Mouse (Mus musculus): Measurements from ENCODE around the gene Ccdc183. TPM values are rescaled to one million over a fixed set of nuclear protein-coding genes. Genes with fewer than 3 reads are reported as not detected.

Gene Ccdc183
- polyA plus RNA-seq, 1 experiment from 2014 or later: 0.15 TPM

DNA sequence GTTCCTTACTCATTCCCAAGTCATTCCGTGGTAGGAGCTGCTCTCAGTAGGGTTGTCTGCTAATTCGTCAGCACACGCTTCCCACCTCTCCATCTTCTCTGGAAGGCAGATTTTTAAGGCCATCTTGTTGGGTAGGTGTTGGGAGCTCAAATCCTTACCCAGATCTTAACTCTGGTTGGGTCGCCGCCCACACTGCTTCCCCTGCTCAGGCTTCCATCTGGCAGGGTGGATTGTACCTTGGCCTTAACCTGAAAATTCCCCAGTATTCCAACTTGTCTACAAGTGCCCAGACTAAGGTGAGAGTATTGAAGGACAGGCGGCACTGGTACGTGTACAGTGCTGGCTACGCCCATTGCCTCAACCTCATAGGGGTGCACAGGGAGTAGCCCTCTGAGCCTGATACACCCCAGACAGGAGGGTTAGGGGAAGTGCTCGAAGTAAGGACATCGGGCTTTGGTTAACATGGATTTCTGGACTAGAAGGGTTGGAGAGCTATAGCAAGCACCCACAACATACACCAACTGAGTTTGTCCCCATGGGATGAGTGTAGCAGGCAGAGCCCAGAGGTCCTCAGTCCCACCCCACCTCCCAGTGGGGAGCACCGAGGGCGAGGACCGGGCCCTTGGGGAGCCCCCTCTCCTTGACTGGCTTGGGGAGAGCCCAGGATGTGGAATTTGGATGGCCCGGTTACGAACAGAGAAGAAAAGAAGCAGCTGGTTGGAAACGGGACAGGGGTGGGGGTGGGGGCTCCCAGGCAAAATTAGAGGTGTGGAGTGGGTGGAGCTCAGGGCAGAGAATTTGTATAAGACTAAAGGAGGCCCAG, 41.2 kb downstream of the Ccdc183 start:
- no peak for ATAC-seq (ENCODE audit: low read depth)

GRCm38 (mm10) chr2:25575432-25576027, 41.9 kb downstream of the Ccdc183 start:
- peak overlapping the region; percentile 58 for H3K4me3 ChIP-seq (ENCODE audit: low read length)
- H3K9ac ChIP-seq (ENCODE audit: low read length): peak overlapping the region; percentile 69
- peak overlapping the region; percentile 91 for H3K4me2 ChIP-seq (ENCODE audit: low read depth, low read length)
- peaks cover 48% of the 10 kb centered on the region for H3K27me3 ChIP-seq (ENCODE audit: control insufficient read depth, insufficient read depth, low read depth, low read length)
- H3K27ac ChIP-seq (ENCODE audit: low read length): peak overlapping the region; percentile 92
- 0 out of 2 replicates have a peak, but pooled peaks cover 2% of the 10 kb centered on the region for H3K36me3 ChIP-seq (ENCODE audit: control insufficient read depth, insufficient read depth, low read length)
- H3K4me1 ChIP-seq (replicated peaks; ENCODE audit: control insufficient read depth, insufficient read depth, low read length): peaks cover 43% of the 10 kb centered on the region
- WGBS: 5% methylated on average over 21 of the region's 21 CpGs
- peak; percentile 11; the same call in 1 of the 2 replicates for ATAC-seq (ENCODE audit: low read depth)
- no peaks in the 10 kb centered on the region for H3K9me3 ChIP-seq (ENCODE audit: control insufficient read depth, low read length)

More for the DNA sequence above, 41.2 kb downstream of the Ccdc183 start:
- no peak overlapping the region for H3K4me3 ChIP-seq (ENCODE audit: low read length)
- H3K27ac ChIP-seq (ENCODE audit: low read length): no peak overlapping the region
- no peaks in the 10 kb centered on the region for H3K9me3 ChIP-seq (ENCODE audit: control insufficient read depth, low read length)
- H3K4me1 ChIP-seq (replicated peaks; ENCODE audit: control insufficient read depth, insufficient read depth, low read length): peaks cover 46% of the 10 kb centered on the region
- whole genome bisulfite sequencing: 73% methylated on average over 16 of the region's 16 CpGs
- peaks cover 55% of the 10 kb centered on the region for H3K27me3 ChIP-seq (ENCODE audit: control insufficient read depth, insufficient read depth, low read depth, low read length)
- H3K9ac ChIP-seq (ENCODE audit: low read length): peak overlapping the region; percentile 69
- H3K4me2 ChIP-seq (ENCODE audit: low read depth, low read length): peak overlapping the region; percentile 91
- H3K36me3 ChIP-seq (ENCODE audit: control insufficient read depth, insufficient read depth, low read length): 0 out of 2 replicates have a peak, but pooled peaks cover 2% of the 10 kb centered on the region

DNA sequence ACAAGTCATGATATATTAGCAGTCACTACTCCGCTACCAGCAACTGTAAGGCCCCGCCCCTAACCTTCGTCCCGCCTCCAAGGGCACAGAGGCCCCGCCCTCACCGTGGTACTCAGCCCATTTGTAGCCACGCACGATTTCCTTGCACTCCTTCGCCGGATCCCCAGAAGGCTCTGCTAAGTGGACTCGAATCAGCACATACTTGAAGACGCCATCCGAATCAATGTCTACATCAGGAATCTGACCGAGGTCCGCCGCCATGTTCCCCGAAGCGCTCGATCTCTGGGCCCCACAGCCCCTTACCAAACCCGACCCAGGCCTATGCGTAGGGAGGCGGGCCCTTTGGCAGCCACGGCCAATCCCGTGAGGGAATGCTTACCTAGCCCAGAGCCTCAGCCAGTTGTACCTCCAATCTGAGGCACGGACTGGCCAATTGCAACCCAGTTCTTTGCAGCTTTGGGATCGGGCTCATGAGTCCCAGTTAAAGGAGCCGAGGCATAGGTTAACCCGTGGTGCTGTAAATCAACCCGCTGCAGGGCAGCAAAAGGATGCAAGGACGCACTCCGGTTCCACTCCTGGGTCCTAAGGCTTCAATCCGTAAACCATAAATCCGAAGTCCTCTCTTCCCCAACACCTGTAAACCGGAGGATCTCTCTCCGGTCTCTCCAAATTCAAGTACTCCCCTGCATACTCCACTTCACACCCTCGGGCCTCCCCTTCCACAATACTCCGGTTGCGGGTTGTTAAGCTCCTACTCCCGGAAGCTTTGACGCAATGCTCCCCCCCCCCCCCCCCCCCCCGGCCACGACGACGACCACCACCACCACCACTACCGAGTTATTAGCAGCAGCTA, 42.7 kb downstream of the Ccdc183 start, which contains the start of the genes Mamdc4 and Phpt1:
Mamdc4 (minus strand) TSS at position 267 of the 853 bp plus-strand sequence.
Phpt1 (minus strand) TSS at position 646 of the 853 bp plus-strand sequence.
- WGBS: under 1% methylated on average over 42 of the region's 45 CpGs
- H3K4me1 ChIP-seq (replicated peaks; ENCODE audit: control insufficient read depth, insufficient read depth, low read length): peaks cover 43% of the 10 kb centered on the region
- ATAC-seq (ENCODE audit: low read depth): peak; percentile 98

GRCm38 (mm10) chr2:25574136-25574535, 43.3 kb downstream of the Ccdc183 start:
- H3K4me3 ChIP-seq (ENCODE audit: low read length): peak overlapping the region; percentile 58
- peaks cover 43% of the 10 kb centered on the region for H3K4me1 ChIP-seq (replicated peaks; ENCODE audit: control insufficient read depth, insufficient read depth, low read length)
- peak overlapping the region; percentile 92 for H3K27ac ChIP-seq (ENCODE audit: low read length)
- ATAC-seq (ENCODE audit: low read depth): no peak
- H3K9ac ChIP-seq (ENCODE audit: low read length): peak overlapping the region; percentile 71
- peaks cover 34% of the 10 kb centered on the region for H3K27me3 ChIP-seq (ENCODE audit: control insufficient read depth, insufficient read depth, low read depth, low read length)
- H3K4me2 ChIP-seq (ENCODE audit: low read depth, low read length): peak overlapping the region; percentile 91
- no peaks in the 10 kb centered on the region for H3K9me3 ChIP-seq (ENCODE audit: control insufficient read depth, low read length)
- H3K36me3 ChIP-seq (ENCODE audit: control insufficient read depth, insufficient read depth, low read length): peaks cover 2% of the 10 kb centered on the region; the same call in 1 of the 2 replicates
- WGBS: 10% methylated on average over 11 of the region's 11 CpGs

More for the DNA sequence above, 42.7 kb downstream of the Ccdc183 start, which contains the start of the genes Mamdc4 and Phpt1:
- peak within 1 kb of the TSS; percentile 58 for H3K4me3 ChIP-seq (ENCODE audit: low read length)
- H3K36me3 ChIP-seq (ENCODE audit: control insufficient read depth, insufficient read depth, low read length): peaks cover 2% of the 10 kb centered on the region; the same call in 1 of the 2 replicates
- no peaks in the 10 kb centered on the region for H3K9me3 ChIP-seq (ENCODE audit: control insufficient read depth, low read length)
- peak within 1 kb of the TSS; percentile 92 for H3K27ac ChIP-seq (ENCODE audit: low read length)
- peak within 1 kb of the TSS; percentile 71 for H3K9ac ChIP-seq (ENCODE audit: low read length)
- H3K27me3 ChIP-seq (ENCODE audit: control insufficient read depth, insufficient read depth, low read depth, low read length): peaks cover 41% of the 10 kb centered on the region
- H3K4me2 ChIP-seq (ENCODE audit: low read depth, low read length): peak within 1 kb of the TSS; percentile 91

- H3K27ac ChIP-seq (ENCODE audit: low read length): no peak overlapping the region
- H3K36me3 ChIP-seq (ENCODE audit: control insufficient read depth, insufficient read depth, low read length): peaks cover 2% of the 10 kb centered on the region; the same call in 1 of the 2 replicates
- H3K27me3 ChIP-seq (ENCODE audit: control insufficient read depth, insufficient read depth, low read depth, low read length): peaks cover 23% of the 10 kb centered on the region
- no peak overlapping the region for H3K4me3 ChIP-seq (ENCODE audit: low read length)
- no peak overlapping the region for H3K9ac ChIP-seq (ENCODE audit: low read length)
- WGBS: 83% methylated on average over 2 of the region's 2 CpGs
- no peaks in the 10 kb centered on the region for H3K9me3 ChIP-seq (ENCODE audit: control insufficient read depth, low read length)
- ATAC-seq (ENCODE audit: low read depth): no peak
- H3K4me1 ChIP-seq (replicated peaks; ENCODE audit: control insufficient read depth, insufficient read depth, low read length): peaks cover 34% of the 10 kb centered on the region
- no peak overlapping the region for H3K4me2 ChIP-seq (ENCODE audit: low read depth, low read length)
Measured at GRCm38 (mm10) chr2:25573068-25573467, 44.4 kb downstream of the Ccdc183 start.

DNA sequence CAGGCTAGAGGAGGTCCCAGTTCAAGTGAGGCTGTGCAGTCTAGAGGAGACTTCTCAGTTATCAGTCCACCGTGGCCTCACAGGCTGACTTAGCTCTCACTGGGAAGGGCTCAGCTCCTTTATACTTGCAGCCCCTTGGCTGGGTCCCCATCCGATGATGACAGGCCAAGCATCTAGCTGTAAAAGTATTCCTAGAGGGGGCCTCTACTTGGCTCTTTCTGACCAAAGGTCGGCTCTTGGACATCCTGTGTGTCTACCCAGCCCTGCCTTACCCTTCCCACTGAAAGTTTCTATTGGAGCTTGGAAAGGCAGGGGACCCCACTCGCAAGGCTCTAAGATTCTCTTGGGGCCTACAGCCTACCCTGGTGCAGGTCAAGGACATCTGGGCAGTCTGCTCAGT, 46.3 kb downstream of the Ccdc183 start:
- no peak overlapping the region for H3K9ac ChIP-seq (ENCODE audit: low read length)
- peaks cover 10% of the 10 kb centered on the region; the same call in 1 of the 2 replicates for H3K36me3 ChIP-seq (ENCODE audit: control insufficient read depth, insufficient read depth, low read length)
- WGBS: 93% methylated on average over 4 of the region's 4 CpGs
- no peak overlapping the region for H3K27ac ChIP-seq (ENCODE audit: low read length)
- H3K9me3 ChIP-seq (ENCODE audit: control insufficient read depth, low read length): no peaks in the 10 kb centered on the region
- H3K4me1 ChIP-seq (replicated peaks; ENCODE audit: control insufficient read depth, insufficient read depth, low read length): peaks cover 23% of the 10 kb centered on the region
- peaks cover 5% of the 10 kb centered on the region for H3K27me3 ChIP-seq (ENCODE audit: control insufficient read depth, insufficient read depth, low read depth, low read length)
- H3K4me2 ChIP-seq (ENCODE audit: low read depth, low read length): no peak overlapping the region
- ATAC-seq (ENCODE audit: low read depth): no peak
- H3K4me3 ChIP-seq (ENCODE audit: low read length): no peak overlapping the region

GRCm38 (mm10) chr2:25569323-25569722, 48.2 kb downstream of the Ccdc183 start:
- no peak overlapping the region for H3K4me2 ChIP-seq (ENCODE audit: low read depth, low read length)
- 92% methylated on average over 3 of the region's 3 CpGs for WGBS
- no peaks in the 10 kb centered on the region for H3K27me3 ChIP-seq (ENCODE audit: control insufficient read depth, insufficient read depth, low read depth, low read length)
- no peak overlapping the region for H3K9ac ChIP-seq (ENCODE audit: low read length)
- no peak overlapping the region for H3K27ac ChIP-seq (ENCODE audit: low read length)
- peaks cover 14% of the 10 kb centered on the region for H3K4me1 ChIP-seq (replicated peaks; ENCODE audit: control insufficient read depth, insufficient read depth, low read length)
- no peak overlapping the region for H3K4me3 ChIP-seq (ENCODE audit: low read length)
- peaks cover 18% of the 10 kb centered on the region for H3K36me3 ChIP-seq (ENCODE audit: control insufficient read depth, insufficient read depth, low read length)
- H3K9me3 ChIP-seq (ENCODE audit: control insufficient read depth, low read length): no peaks in the 10 kb centered on the region
- no peak for ATAC-seq (ENCODE audit: low read depth)

GRCm38 (mm10) chr2:25568473-25569019, 48.9 kb downstream of the Ccdc183 start:
- WGBS: 87% methylated on average over 6 of the region's 6 CpGs

More at GRCm38 (mm10) chr2:25568473-25569019, 48.9 kb downstream of the Ccdc183 start:
- no peaks in the 10 kb centered on the region for H3K9me3 ChIP-seq (ENCODE audit: control insufficient read depth, low read length)
- no peak overlapping the region for H3K4me3 ChIP-seq (ENCODE audit: low read length)
- H3K36me3 ChIP-seq (ENCODE audit: control insufficient read depth, insufficient read depth, low read length): peaks cover 24% of the 10 kb centered on the region
- no peak overlapping the region for H3K4me2 ChIP-seq (ENCODE audit: low read depth, low read length)
- ATAC-seq (ENCODE audit: low read depth): no peak
- H3K4me1 ChIP-seq (replicated peaks; ENCODE audit: control insufficient read depth, insufficient read depth, low read length): peaks cover 7% of the 10 kb centered on the region
- H3K9ac ChIP-seq (ENCODE audit: low read length): no peak overlapping the region
- no peak overlapping the region for H3K27ac ChIP-seq (ENCODE audit: low read length)
- no peaks in the 10 kb centered on the region for H3K27me3 ChIP-seq (ENCODE audit: control insufficient read depth, insufficient read depth, low read depth, low read length)
